Mouse (Mus musculus): ENCODE measurements around the gene Epor.

The Epor gene

GRCm38 (mm10) chr9:21937711-21938175 is 25.6 kb downstream of the Epor start:
- DNase-seq (ENCODE audit: low read depth in 2 of 2, low spot score in 2 of 2) = no peak

- DNase-seq (ENCODE audit: low read depth in 2 of 2, low spot score in 2 of 2) = peak; percentile 65 to 73
These were observed 26.4 kb downstream of the Epor start, which contains the start of gene Plppr2 for GRCm38 (mm10) chr9:21936692-21937570. Gene Plppr2 (plus strand): TSS chr9:21937033.

- no peak for DNase-seq (ENCODE audit: low read depth in 2 of 2, low spot score in 2 of 2)
These were observed 27.7 kb downstream of the Epor start for GRCm38 (mm10) chr9:21935466-21936131.

GRCm38 (mm10) chr9:21934021-21934420 is 29.3 kb downstream of the Epor start:
- no peak for DNase-seq (ENCODE audit: low read depth in 2 of 2, low spot score in 2 of 2)

- DNase-seq (ENCODE audit: low read depth in 2 of 2, low spot score in 2 of 2) = no peak
These were observed 30.7 kb downstream of the Epor start for GRCm38 (mm10) chr9:21932445-21933137.

GRCm38 (mm10) chr9:21932006-21932405 is 31.3 kb downstream of the Epor start:
- DNase-seq (ENCODE audit: low read depth in 2 of 2, low spot score in 2 of 2) = no peak

- DNase-seq (ENCODE audit: low read depth in 2 of 2, low spot score in 2 of 2) = no peak
These were observed 34.1 kb downstream of the Epor start for GRCm38 (mm10) chr9:21929208-21929607.

GRCm38 (mm10) chr9:21927208-21927753 is 36.0 kb downstream of the Epor start, which contains the start of the genes Ccdc159 and Tmem205:
Gene Ccdc159 (plus strand): TSS chr9:21927471.
Gene Tmem205 (minus strand): TSS chr9:21927556.
- no peak for DNase-seq (ENCODE audit: low read depth in 2 of 2, low spot score in 2 of 2)

GRCm38 (mm10) chr9:21926784-21927183 is 36.5 kb downstream of the Epor start:
- DNase-seq (ENCODE audit: low read depth in 2 of 2, low spot score in 2 of 2) = no peak

GRCm38 (mm10) chr9:21926155-21926554 is 37.2 kb downstream of the Epor start:
- no peak for DNase-seq (ENCODE audit: low read depth in 2 of 2, low spot score in 2 of 2)

GRCm38 (mm10) chr9:21925506-21925905 is 37.8 kb downstream of the Epor start:
- DNase-seq (ENCODE audit: low read depth in 2 of 2, low spot score in 2 of 2) = no peak

- no peak for DNase-seq (ENCODE audit: low read depth in 2 of 2, low spot score in 2 of 2)
These were observed 38.3 kb downstream of the Epor start for GRCm38 (mm10) chr9:21925034-21925433.

GRCm38 (mm10) chr9:21924099-21924493 is 39.2 kb downstream of the Epor start:
- no peak for DNase-seq (ENCODE audit: low read depth in 2 of 2, low spot score in 2 of 2)

GRCm38 (mm10) chr9:21923490-21924098 is 39.7 kb downstream of the Epor start:
- no peak for DNase-seq (ENCODE audit: low read depth in 2 of 2, low spot score in 2 of 2)

- DNase-seq (ENCODE audit: low read depth in 2 of 2, low spot score in 2 of 2) = no peak
These were observed 40.3 kb downstream of the Epor start for GRCm38 (mm10) chr9:21923036-21923435.

- no peak for DNase-seq (ENCODE audit: low read depth in 2 of 2, low spot score in 2 of 2)
These were observed 44.5 kb downstream of the Epor start for GRCm38 (mm10) chr9:21918692-21919384.

GRCm38 (mm10) chr9:21918035-21918592 is 45.2 kb downstream of the Epor start, which contains the start of gene Rab3d:
Gene Rab3d (minus strand): TSS chr9:21918192.
- peak; percentile 79 to 87 for DNase-seq (ENCODE audit: low read depth in 2 of 2, low spot score in 2 of 2)

GRCm38 (mm10) chr9:21917493-21918034 is 45.7 kb downstream of the Epor start:
- no peak for DNase-seq (ENCODE audit: low read depth in 2 of 2, low spot score in 2 of 2)

- no peak for DNase-seq (ENCODE audit: low read depth in 2 of 2, low spot score in 2 of 2)
These were observed 46.3 kb downstream of the Epor start for GRCm38 (mm10) chr9:21916851-21917492.
